Mouse (Mus musculus) midbrain, embryonic 12.5 days (tissue): ENCODE measurements at regions not wholly inside any gene's neighbourhood (a gene's known extent, or its start where the extent isn't known, plus 50 kb on each side); places are given as distances from the start of the nearest gene placed in this dataset.
"Not testable (repeated sequence)": the region's sequence is repeated elsewhere in the genome, so short reads cannot be mapped to it uniquely, and the experiment has no call there.

Source experiments
- ATAC-seq: fragments of 200-750 bp; cut with Nextera tagmentation; 2 replicates; pipeline ENCODE4 v1.8.0; 2017; ENCODE audit warnings: low read depth, moderate TSS enrichment, moderate library complexity; ENCODE audit not compliant: low FRiP score
- H3K27ac ChIP-seq: fragments of 300-500 bp; sonication (generic); replicated peaks from 2 replicates; pipeline ENCODE4 v1.5.1; 2016; ENCODE audit warnings: mild to moderate bottlenecking
- H3K27me3 ChIP-seq: fragments of 300-500 bp; sonication (generic); 2 replicates; pipeline ENCODE4 v1.6.1; 2016; ENCODE audit warnings: mild to moderate bottlenecking
- H3K36me3 ChIP-seq: fragments of 300-500 bp; sonication (generic); 2 replicates; pipeline ENCODE4 v1.6.1; 2016
- H3K4me1 ChIP-seq: fragments of 300-500 bp; sonication (generic); 2 replicates; pipeline ENCODE4 v1.6.1; 2016
- H3K4me2 ChIP-seq: fragments of 300-500 bp; sonication (generic); replicated peaks from 2 replicates; pipeline ENCODE4 v1.6.1; 2016; ENCODE audit warnings: mild to moderate bottlenecking, moderate library complexity
- H3K4me3 ChIP-seq: fragments of 300-500 bp; sonication (generic); 2 replicates; pipeline ENCODE4 v1.5.1; 2016; ENCODE audit warnings: mild to moderate bottlenecking
- H3K9ac ChIP-seq: fragments of 300-500 bp; sonication (generic); replicated peaks from 2 replicates; pipeline ENCODE4 v1.6.1; 2016; ENCODE audit warnings: mild to moderate bottlenecking, moderate library complexity
- H3K9me3 ChIP-seq: fragments of 300-500 bp; sonication (generic); 2 replicates; pipeline ENCODE4 v1.6.1; 2016; ENCODE audit warnings: mild to moderate bottlenecking
- WGBS: fragments of 180-500 bp; shearing (Covaris S2); methylation state at CpG from one replicate; pipeline ENCODE4 v1.1.7; 2016; 5-methylcytosine and 5-hydroxymethylcytosine counted together

DNA sequence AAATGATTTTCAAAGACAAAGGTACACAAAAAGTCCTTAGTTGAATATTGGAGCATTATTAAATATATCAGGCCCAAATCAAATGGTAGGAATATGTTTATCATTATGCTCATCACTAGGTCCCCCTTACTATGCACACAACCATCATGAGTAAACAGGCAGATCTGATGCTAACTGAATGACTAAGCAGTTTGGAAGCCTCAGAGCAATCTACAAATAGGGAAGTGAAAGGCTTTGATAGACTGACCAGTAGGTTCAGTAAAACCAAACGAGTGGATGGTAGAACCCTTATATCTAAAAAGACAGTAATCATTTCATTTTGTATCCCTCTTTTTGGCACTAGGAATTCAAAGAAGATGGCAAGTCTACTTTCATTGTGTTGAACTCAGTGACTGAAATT is 1039.5 kb upstream of the Gje1 start:
- Histone ChIP-seq H3K4me3 (no peak overlapping the region), H3K4me2 (no peak overlapping the region), H3K9ac (no peak overlapping the region), H3K27ac (no peak overlapping the region), H3K9me3 (no peaks in the 10 kb centered on the region), H3K4me1 (no peaks in the 10 kb centered on the region), H3K36me3 (no peaks in the 10 kb centered on the region), H3K27me3 (no peaks in the 10 kb centered on the region)
- ATAC-seq = no peak
- 34% methylated on average over 1 of the region's 1 CpGs for WGBS

DNA sequence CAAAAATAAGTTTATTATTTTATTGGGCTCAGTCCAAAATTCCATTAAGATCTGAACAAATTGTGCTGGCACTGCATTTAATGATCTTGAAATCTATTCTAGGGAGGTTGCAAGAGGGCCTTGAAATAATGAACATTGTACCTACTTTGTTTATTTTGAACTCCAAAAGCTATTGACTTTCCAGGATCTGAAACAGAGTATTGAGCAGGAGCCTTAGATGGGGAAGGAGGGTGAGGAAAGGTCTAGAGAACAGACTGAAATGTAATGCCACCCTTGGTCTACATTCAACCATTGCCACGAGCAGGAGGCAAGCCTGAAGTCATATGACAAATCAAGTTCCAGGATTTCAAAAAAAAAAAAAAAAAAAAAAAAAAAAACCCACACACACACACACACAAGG is 1028.9 kb upstream of the Gje1 start:
- no peak overlapping the region for H3K27ac ChIP-seq
- no peaks in the 10 kb centered on the region for H3K36me3 ChIP-seq
- WGBS = 58% methylated on average over 1 of the region's 1 CpGs
- no peak overlapping the region for H3K4me2 ChIP-seq
- ATAC-seq = no peak
- no peaks in the 10 kb centered on the region for H3K27me3 ChIP-seq
- no peaks in the 10 kb centered on the region for H3K9me3 ChIP-seq
- H3K4me3 ChIP-seq = no peak overlapping the region
- no peaks in the 10 kb centered on the region for H3K4me1 ChIP-seq
- H3K9ac ChIP-seq = no peak overlapping the region

DNA sequence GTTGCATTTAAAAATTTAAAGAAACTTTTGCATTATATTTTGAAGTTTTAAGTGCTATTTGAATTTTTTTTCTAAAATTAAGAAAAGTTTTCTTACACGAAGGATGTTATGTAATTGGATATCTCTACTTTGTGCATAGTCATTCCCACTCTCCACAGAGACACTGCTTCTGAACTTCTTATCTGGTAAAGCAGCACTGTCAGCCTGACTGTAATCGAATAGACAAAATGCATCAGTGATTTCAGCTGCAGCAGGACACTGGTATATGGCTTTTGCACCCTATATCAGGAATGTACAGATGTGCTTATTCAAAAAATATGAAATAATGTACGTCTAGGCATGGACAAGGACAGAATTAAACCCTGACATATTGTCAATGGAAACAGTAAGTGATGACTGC is 1020.6 kb upstream of the Gje1 start:
- 76% methylated on average over 3 of the region's 3 CpGs for WGBS

DNA sequence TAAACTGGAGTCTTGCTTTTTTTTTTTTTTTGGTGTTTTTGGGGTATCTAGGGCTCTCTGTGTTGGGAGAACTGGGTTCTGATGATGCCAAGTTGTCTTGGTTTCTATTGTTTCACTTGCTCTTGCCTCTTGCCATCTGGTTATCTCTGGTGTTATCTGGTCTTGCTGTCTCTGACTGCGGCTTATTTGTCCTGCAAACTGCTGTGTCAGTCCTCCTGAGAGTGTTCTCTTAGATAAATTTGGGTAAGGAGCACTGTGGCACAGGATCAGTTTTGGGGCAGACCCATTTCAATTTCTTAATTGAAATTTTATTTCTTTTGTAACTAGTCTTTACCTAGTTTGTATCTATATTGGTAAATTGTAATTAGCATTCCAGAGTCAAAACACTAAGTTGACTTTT is 1013.3 kb upstream of the Gje1 start:
- no peak overlapping the region for H3K27ac ChIP-seq
- no peak overlapping the region for H3K4me2 ChIP-seq
- 97% methylated on average over 1 of the region's 1 CpGs for WGBS
- H3K9me3 ChIP-seq = no peaks in the 10 kb centered on the region
- ATAC-seq = no peak
- no peaks in the 10 kb centered on the region for H3K27me3 ChIP-seq
- no peak overlapping the region for H3K9ac ChIP-seq
- H3K4me3 ChIP-seq = no peak overlapping the region
- no peaks in the 10 kb centered on the region for H3K4me1 ChIP-seq
- H3K36me3 ChIP-seq = no peaks in the 10 kb centered on the region

More for the DNA sequence above, 1020.6 kb upstream of the Gje1 start:
- no peaks in the 10 kb centered on the region for H3K36me3 ChIP-seq
- H3K27me3 ChIP-seq = no peaks in the 10 kb centered on the region
- no peak overlapping the region for H3K27ac ChIP-seq
- ATAC-seq = no peak
- no peaks in the 10 kb centered on the region for H3K4me1 ChIP-seq
- H3K9ac ChIP-seq = no peak overlapping the region
- no peak overlapping the region for H3K4me3 ChIP-seq
- H3K9me3 ChIP-seq = no peaks in the 10 kb centered on the region
- H3K4me2 ChIP-seq = no peak overlapping the region

DNA sequence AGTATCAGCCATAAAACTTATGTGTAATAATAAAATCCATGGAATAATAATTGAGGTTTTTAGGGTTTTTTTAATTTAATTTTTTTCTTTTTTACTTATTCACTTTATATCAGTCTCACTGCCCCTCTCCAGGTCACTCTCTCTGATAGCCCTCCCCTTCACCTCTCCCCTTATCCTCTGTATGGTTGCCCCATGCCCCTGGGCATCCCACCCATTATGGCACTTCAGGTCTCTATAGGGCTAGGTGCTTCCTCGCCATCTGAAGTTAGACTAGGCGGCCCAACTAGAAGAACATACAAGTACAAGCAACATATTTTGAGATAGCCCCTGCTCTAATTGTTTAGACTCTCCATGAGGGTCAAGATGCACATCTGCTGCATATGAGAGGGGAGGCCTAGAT is 979.9 kb upstream of the Gje1 start:
- ATAC-seq = no peak
- Histone ChIP-seq H3K4me2 (no peak overlapping the region), H3K4me1 (no peaks in the 10 kb centered on the region), H3K9ac (no peak overlapping the region), H3K9me3 (no peaks in the 10 kb centered on the region), H3K36me3 (no peaks in the 10 kb centered on the region), H3K27me3 (no peaks in the 10 kb centered on the region), H3K27ac (no peak overlapping the region), H3K4me3 (no peak overlapping the region)
- 94% methylated on average over 2 of the region's 2 CpGs for WGBS

DNA sequence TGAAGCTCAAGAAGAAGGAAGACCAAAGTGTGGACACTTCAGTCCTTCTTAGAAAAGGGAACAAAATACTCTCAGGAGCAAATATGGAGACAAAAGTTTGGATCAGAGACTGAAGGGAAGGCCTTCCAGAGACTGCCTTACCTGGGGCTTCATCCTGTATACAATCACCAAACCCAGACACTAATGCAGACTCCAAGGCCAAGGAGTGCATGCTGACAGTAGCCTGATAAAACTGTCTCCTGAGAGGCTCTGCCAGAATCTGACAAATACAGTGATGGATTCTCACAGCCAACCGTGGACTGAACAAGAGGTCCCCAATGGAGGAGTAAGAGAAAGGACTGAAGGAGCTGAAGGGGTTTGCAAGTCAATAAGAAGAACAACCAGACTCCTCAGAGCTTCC is 979.0 kb upstream of the Gje1 start:
- Histone ChIP-seq H3K9ac (no peak overlapping the region), H3K4me1 (no peaks in the 10 kb centered on the region), H3K4me2 (no peak overlapping the region), H3K9me3 (no peaks in the 10 kb centered on the region), H3K4me3 (no peak overlapping the region), H3K36me3 (no peaks in the 10 kb centered on the region), H3K27me3 (no peaks in the 10 kb centered on the region), H3K27ac (no peak overlapping the region)
- no peak for ATAC-seq
- WGBS = 90% methylated on average over 1 of the region's 1 CpGs

DNA sequence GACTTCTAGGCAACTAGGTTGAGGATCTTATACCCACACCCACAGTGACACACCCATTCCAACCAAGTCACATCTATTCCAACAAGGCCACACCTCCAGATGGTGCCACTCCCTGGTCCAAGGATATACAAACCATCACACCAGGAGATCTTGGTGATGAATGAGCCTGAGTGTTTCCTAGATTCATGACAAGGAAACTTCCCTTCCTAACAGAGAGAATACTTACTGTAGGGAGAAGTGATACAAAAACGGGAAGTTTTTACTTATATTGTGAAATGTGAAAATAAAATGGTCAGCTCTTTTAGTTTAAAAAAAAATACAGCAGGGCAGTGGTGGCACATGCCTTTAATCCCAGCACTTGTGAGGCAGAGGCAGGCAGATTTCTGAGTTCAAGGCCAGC is 953.6 kb upstream of the Gje1 start:
- not testable (repeated sequence) for H3K27me3 ChIP-seq, H3K9me3 ChIP-seq, H3K4me1 ChIP-seq, ATAC-seq, H3K27ac ChIP-seq, H3K4me2 ChIP-seq, H3K4me3 ChIP-seq, H3K9ac ChIP-seq, H3K36me3 ChIP-seq
- 93% methylated on average over 1 of the region's 1 CpGs for WGBS
